Mouse (Mus musculus): ENCODE measurements around the gene Celf1. TPM values are rescaled to one million over a fixed set of nuclear protein-coding genes. Genes with fewer than 3 reads are reported as not detected.
"Not testable (repeated sequence)": the region's sequence is repeated elsewhere in the genome, so short reads cannot be mapped to it uniquely, and the experiment has no call there.

The Celf1 gene
- polyA plus RNA-seq, 1 experiment, result 6.5 TPM

- Histone ChIP-seq H3K36me3 (ENCODE audit: control insufficient read depth) (peaks cover 38% of the 10 kb centered on the region), H3K4me3 (replicated peaks) (no peak overlapping the region), H3K27me3 (ENCODE audit: control insufficient read depth) (no peaks in the 10 kb centered on the region), H3K4me1 (ENCODE audit: control insufficient read depth) (peaks cover 6% of the 10 kb centered on the region), H3K9me3 (ENCODE audit: control insufficient read depth, low read length) (no peaks in the 10 kb centered on the region)
- TF ChIP-seq TAL1 (IDR thresholded peaks at IDR 0.05; ENCODE audit: low read length) (no peak), GATA1 (IDR thresholded peaks at IDR 0.05; ENCODE audit: low read length) (no peak)
These were observed 45.9 kb downstream of the Celf1 start for GRCm38 (mm10) chr2:90986055-90986454.

GRCm38 (mm10) chr2:91008536-91008935 is 68.4 kb downstream of the Celf1 start:
- Histone ChIP-seq H3K9me3 (ENCODE audit: control insufficient read depth, low read length) (no peaks in the 10 kb centered on the region), H3K27me3 (ENCODE audit: control insufficient read depth) (no peaks in the 10 kb centered on the region), H3K4me3 (replicated peaks) (no peak overlapping the region), H3K4me1 (ENCODE audit: control insufficient read depth) (no peaks in the 10 kb centered on the region), H3K36me3 (ENCODE audit: control insufficient read depth) (peaks cover 97% of the 10 kb centered on the region)
- TF ChIP-seq TAL1 (IDR thresholded peaks at IDR 0.05; ENCODE audit: low read length) (no peak), GATA1 (IDR thresholded peaks at IDR 0.05; ENCODE audit: low read length) (no peak)

GRCm38 (mm10) chr2:91013881-91014280 is 73.7 kb downstream of the Celf1 start:
- H3K36me3 ChIP-seq (ENCODE audit: control insufficient read depth), result peaks cover 96% of the 10 kb centered on the region
- no peak overlapping the region for H3K4me3 ChIP-seq (replicated peaks)
- no peaks in the 10 kb centered on the region for H3K9me3 ChIP-seq (ENCODE audit: control insufficient read depth, low read length)
- TF ChIP-seq GATA1 (IDR thresholded peaks at IDR 0.05; ENCODE audit: low read length) (no peak), TAL1 (IDR thresholded peaks at IDR 0.05; ENCODE audit: low read length) (no peak)
- H3K4me1 ChIP-seq (ENCODE audit: control insufficient read depth), result no peaks in the 10 kb centered on the region; the same call in 1 of the 2 replicates
- no peaks in the 10 kb centered on the region for H3K27me3 ChIP-seq (ENCODE audit: control insufficient read depth)

DNA sequence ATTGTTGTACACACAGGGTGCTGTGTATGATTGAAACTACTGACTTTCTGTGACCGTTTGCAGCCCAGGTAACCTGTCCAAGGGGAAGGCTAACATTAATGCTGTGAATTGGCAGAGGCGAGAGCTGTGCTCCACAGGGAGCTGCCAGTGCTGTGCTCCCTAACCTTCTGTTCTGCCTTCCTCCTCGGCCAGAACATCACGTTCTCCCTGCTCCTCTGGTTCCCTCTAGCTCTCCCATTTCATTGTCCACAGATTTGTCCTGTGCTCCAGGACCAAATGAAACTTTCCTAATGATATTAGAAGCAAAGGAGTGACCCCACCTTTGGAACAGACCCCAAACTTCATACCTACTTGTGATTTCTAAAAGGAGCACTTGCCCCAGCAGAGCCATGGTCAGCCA is 75.2 kb downstream of the Celf1 start:
- peaks cover 95% of the 10 kb centered on the region for H3K36me3 ChIP-seq (ENCODE audit: control insufficient read depth)

DNA sequence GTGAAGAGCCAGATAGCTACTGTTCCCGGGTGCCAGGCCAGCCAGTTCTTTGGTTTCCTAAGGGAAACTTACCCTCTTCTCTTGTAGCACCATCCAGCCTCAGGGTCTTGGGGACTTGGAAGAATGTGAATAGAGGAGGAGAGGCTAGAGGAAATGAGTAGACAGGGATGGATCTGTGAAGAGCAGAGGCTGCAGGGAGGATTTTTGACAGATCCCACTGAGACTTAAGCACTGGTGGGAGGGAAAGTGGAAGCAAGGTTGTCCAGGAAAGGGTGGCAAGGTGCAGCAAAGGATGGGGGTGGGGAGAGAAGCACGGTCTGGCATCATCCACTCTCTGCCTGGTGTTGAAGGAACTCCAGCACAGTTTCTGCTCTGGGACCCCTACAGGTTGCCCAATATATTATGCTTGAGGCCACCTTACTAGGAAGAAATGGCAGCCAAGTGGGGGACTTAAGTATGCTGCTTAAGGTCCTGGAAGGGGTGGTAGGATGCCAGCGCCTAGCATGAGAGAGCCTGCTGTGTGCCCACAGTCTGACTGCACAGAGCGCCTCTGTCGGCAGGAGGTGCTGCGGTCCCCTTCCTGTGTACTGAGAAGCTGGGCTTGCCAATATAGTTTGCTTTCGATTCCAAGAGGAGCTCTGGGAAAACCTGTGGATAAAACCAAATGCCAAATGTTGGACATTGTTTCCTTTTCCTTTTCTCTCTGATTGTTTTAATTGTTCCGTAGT is 78.0 kb downstream of the Celf1 start:
- H3K36me3 ChIP-seq (ENCODE audit: control insufficient read depth), result peaks cover 90% of the 10 kb centered on the region
- TF ChIP-seq GATA1 (IDR thresholded peaks at IDR 0.05; ENCODE audit: low read length) (no peak), TAL1 (IDR thresholded peaks at IDR 0.05; ENCODE audit: low read length) (no peak)
- no peaks in the 10 kb centered on the region for H3K9me3 ChIP-seq (ENCODE audit: control insufficient read depth, low read length)
- no peak overlapping the region for H3K4me3 ChIP-seq (replicated peaks)
- H3K27me3 ChIP-seq (ENCODE audit: control insufficient read depth), result no peaks in the 10 kb centered on the region
- H3K4me1 ChIP-seq (ENCODE audit: control insufficient read depth), result peaks cover 5% of the 10 kb centered on the region

More for the DNA sequence above, 75.2 kb downstream of the Celf1 start:
- H3K9me3 ChIP-seq (ENCODE audit: control insufficient read depth, low read length), result no peaks in the 10 kb centered on the region
- H3K4me3 ChIP-seq (replicated peaks), result no peak overlapping the region
- no peaks in the 10 kb centered on the region; the same call in 1 of the 2 replicates for H3K4me1 ChIP-seq (ENCODE audit: control insufficient read depth)
- H3K27me3 ChIP-seq (ENCODE audit: control insufficient read depth), result no peaks in the 10 kb centered on the region
- TF ChIP-seq GATA1 (IDR thresholded peaks at IDR 0.05; ENCODE audit: low read length), result no peak
- TF ChIP-seq TAL1 (IDR thresholded peaks at IDR 0.05; ENCODE audit: low read length), result no peak

DNA sequence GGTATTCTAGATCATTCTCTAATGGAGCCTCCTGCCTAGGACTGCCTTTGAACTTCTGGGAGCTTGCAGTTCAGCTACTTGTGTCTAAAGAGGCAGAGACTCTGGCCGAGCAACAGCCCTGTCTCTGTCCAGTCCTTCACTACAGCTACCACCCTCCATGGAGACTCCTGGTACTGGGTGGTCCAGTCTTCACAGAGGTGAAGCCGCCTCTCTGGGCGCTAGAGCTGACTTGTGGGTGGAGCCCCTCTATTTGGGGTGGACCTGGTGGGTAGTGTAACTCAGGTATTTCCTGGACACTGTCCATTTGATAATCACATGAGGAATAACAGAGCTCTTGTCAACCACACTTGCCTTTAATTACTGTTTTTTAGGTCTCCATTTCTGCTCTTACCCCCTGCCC is 79.7 kb downstream of the Celf1 start:
- H3K4me1 ChIP-seq (ENCODE audit: control insufficient read depth), result peaks cover 22% of the 10 kb centered on the region
- peaks cover 90% of the 10 kb centered on the region for H3K36me3 ChIP-seq (ENCODE audit: control insufficient read depth)
- no peaks in the 10 kb centered on the region for H3K9me3 ChIP-seq (ENCODE audit: control insufficient read depth, low read length)
- no peak for TF ChIP-seq GATA1 (IDR thresholded peaks at IDR 0.05; ENCODE audit: low read length)
- no peak for TF ChIP-seq TAL1 (IDR thresholded peaks at IDR 0.05; ENCODE audit: low read length)
- no peaks in the 10 kb centered on the region for H3K27me3 ChIP-seq (ENCODE audit: control insufficient read depth)
- no peak overlapping the region for H3K4me3 ChIP-seq (replicated peaks)

GRCm38 (mm10) chr2:91022266-91022665 is 82.1 kb downstream of the Celf1 start:
- Histone ChIP-seq H3K36me3 (ENCODE audit: control insufficient read depth) (peaks cover 77% of the 10 kb centered on the region), H3K4me1 (ENCODE audit: control insufficient read depth) (peaks cover 44% of the 10 kb centered on the region)
- not testable (repeated sequence) for H3K4me3 ChIP-seq (replicated peaks); H3K27me3 ChIP-seq (ENCODE audit: control insufficient read depth); H3K9me3 ChIP-seq (ENCODE audit: control insufficient read depth, low read length)

DNA sequence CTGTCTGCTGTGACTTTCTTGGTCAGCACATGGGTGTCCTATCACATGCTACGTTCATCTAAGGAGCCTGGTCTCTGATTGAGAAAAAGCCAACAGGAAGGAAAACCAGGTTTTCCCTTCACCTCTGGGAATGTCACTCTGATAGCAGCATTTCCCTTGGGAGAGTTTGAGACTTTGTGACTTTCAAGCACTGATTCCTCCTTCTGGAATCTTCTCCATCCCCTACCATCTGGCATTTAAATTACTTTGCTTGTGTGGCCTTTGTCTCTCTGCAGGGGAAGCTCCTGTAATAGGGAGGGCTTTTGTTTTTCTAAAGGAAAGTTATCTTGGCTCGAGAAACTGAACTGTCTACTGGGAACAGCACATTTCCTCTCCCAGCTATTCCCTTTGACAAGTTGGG is 82.9 kb downstream of the Celf1 start:
- H3K9me3 ChIP-seq (ENCODE audit: control insufficient read depth, low read length), result no peaks in the 10 kb centered on the region
- H3K4me1 ChIP-seq (ENCODE audit: control insufficient read depth), result peaks cover 52% of the 10 kb centered on the region
- no peaks in the 10 kb centered on the region for H3K27me3 ChIP-seq (ENCODE audit: control insufficient read depth)
- TF ChIP-seq GATA1 (IDR thresholded peaks at IDR 0.05; ENCODE audit: low read length) (no peak), TAL1 (IDR thresholded peaks at IDR 0.05; ENCODE audit: low read length) (no peak)
- no peak overlapping the region for H3K4me3 ChIP-seq (replicated peaks)
- peaks cover 68% of the 10 kb centered on the region for H3K36me3 ChIP-seq (ENCODE audit: control insufficient read depth)

GRCm38 (mm10) chr2:91023956-91024355 is 83.8 kb downstream of the Celf1 start:
- no peaks in the 10 kb centered on the region for H3K27me3 ChIP-seq (ENCODE audit: control insufficient read depth)
- peaks cover 61% of the 10 kb centered on the region for H3K36me3 ChIP-seq (ENCODE audit: control insufficient read depth)
- peaks cover 61% of the 10 kb centered on the region for H3K4me1 ChIP-seq (ENCODE audit: control insufficient read depth)
- H3K9me3 ChIP-seq (ENCODE audit: control insufficient read depth, low read length), result no peaks in the 10 kb centered on the region
- H3K4me3 ChIP-seq (replicated peaks), result no peak overlapping the region
- no peak for TF ChIP-seq TAL1 (IDR thresholded peaks at IDR 0.05; ENCODE audit: low read length)
- TF ChIP-seq GATA1 (IDR thresholded peaks at IDR 0.05; ENCODE audit: low read length), result no peak

DNA sequence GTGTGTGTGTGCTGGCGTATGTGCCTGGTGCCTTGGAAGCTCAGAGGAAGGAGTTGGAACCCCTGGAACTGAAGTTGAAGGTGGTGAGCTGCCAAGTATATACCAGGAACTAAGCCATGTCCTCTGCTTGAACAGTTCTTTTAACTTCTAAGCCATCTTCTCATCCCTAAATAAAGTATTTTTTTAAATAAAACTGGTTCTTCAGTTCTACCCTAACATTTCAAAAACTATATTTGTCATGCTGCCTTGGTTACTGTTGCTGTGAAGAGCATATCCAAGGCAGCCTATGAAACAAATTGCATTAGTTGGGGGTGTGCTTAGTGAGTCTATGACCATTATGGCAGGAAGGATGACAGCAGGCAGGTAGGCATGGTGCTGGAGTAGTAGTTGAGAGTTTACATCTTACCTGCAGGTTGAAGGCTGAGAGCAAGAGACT is 84.9 kb downstream of the Celf1 start:
- no peaks in the 10 kb centered on the region for H3K27me3 ChIP-seq (ENCODE audit: control insufficient read depth)
- H3K4me3 ChIP-seq (replicated peaks), result peak overlapping the region; percentile 68
- H3K9me3 ChIP-seq (ENCODE audit: control insufficient read depth, low read length), result no peaks in the 10 kb centered on the region
- peaks cover 51% of the 10 kb centered on the region for H3K36me3 ChIP-seq (ENCODE audit: control insufficient read depth)
- TF ChIP-seq GATA1 (IDR thresholded peaks at IDR 0.05; ENCODE audit: low read length) (no peak), TAL1 (IDR thresholded peaks at IDR 0.05; ENCODE audit: low read length) (no peak)
- H3K4me1 ChIP-seq (ENCODE audit: control insufficient read depth), result peaks cover 62% of the 10 kb centered on the region

Measured in erythroblast, embryonic 14.5 days (primary cell).